Mouse (Mus musculus) hindbrain, postnatal 0 days (tissue): ENCODE measurements at regions not wholly inside any gene's neighbourhood (a gene's known extent, or its start where the extent isn't known, plus 50 kb on each side); places are given as distances from the start of the nearest gene placed in this dataset.

Source experiments
- ATAC-seq: fragments of 200-750 bp; cut with Nextera tagmentation; 2 replicates; pipeline ENCODE4 v1.8.0; 2017; ENCODE audit warnings: mild to moderate bottlenecking, moderate TSS enrichment, moderate library complexity
- DNase-seq: peaks from one replicate; pipeline ENCODE4 v3.0.0-alpha.2; 2015; ENCODE audit warnings: low spot score
- H3K27ac ChIP-seq: fragments of 300-500 bp; sonication (generic); 2 replicates; pipeline ENCODE4 v1.5.1; 2014; ENCODE audit warnings: mild to moderate bottlenecking
- H3K27me3 ChIP-seq: fragments of 300-500 bp; sonication (generic); 2 replicates; pipeline ENCODE4 v1.6.1; 2014; ENCODE audit warnings: low read length, mixed read lengths; ENCODE audit not compliant: insufficient read depth
- H3K36me3 ChIP-seq: fragments of 300-500 bp; sonication (generic); 2 replicates; pipeline ENCODE4 v1.6.1; 2014; ENCODE audit warnings: low read length, mixed read lengths; ENCODE audit not compliant: insufficient read depth
- H3K4me1 ChIP-seq: fragments of 300-500 bp; sonication (generic); 2 replicates; pipeline ENCODE4 v1.6.1; 2014; ENCODE audit warnings: antibody characterized with exemption, low read length, mixed read lengths; ENCODE audit not compliant: insufficient read depth
- H3K4me2 ChIP-seq: fragments of 300-500 bp; sonication (generic); 2 replicates; pipeline ENCODE4 v1.6.1; 2014; ENCODE audit warnings: low read depth, mild to moderate bottlenecking, low read length, moderate library complexity, mixed read lengths
- H3K4me3 ChIP-seq: fragments of 300-500 bp; sonication (generic); 2 replicates; pipeline ENCODE4 v1.5.1; 2014; ENCODE audit warnings: low read length
- H3K9ac ChIP-seq: fragments of 300-500 bp; sonication (generic); replicated peaks from 2 replicates; pipeline ENCODE4 v1.6.1; 2014; ENCODE audit warnings: mild to moderate bottlenecking, low read length, moderate library complexity, mixed read lengths
- H3K9me3 ChIP-seq: fragments of 300-500 bp; sonication (generic); 2 replicates; pipeline ENCODE4 v1.6.1; 2016; ENCODE audit warnings: low read length, mixed read lengths
- CTCF ChIP-seq: IDR thresholded peaks from 2 replicates; pipeline ENCODE4 v1.5.1; 2016; ENCODE audit warnings: antibody characterized with exemption, control low read depth, low read depth
- WGBS: fragments of 180-500 bp; shearing (Covaris S2); extraction: QIAGEN DNeasy Blood & Tissue Kit; methylation state at CpG from one replicate; pipeline ENCODE4 v1.1.7; 2014; 5-methylcytosine and 5-hydroxymethylcytosine counted together

DNA sequence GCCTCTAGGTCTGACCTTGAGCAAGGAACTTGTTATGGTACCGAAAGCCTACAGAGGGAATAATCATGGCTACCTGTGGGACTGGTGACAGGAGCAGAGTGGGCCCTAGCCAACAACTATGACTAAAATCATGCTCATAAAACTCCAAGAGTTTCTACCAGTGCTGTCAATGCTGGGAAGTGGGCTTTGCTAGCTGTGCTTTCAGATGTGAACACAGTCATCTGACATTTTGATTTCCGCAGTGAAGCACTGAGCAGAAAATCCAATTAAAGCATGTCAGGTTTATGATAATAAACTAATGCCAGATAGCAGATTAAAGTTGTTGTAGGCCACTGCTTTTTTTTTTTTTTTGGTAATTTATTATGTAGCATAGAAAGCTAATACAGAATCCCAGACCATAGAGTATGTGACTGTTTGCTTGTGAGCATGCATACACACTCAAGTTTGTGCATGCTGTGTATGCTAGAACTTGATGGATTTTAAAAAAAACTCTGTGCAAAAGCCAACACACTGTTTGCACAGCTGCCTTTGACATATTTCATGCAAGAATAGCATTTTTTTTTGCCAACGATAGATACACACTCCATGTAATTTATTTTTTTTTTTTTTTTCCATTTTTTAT, 138.0 kb upstream of the Usp25 start:
- TF ChIP-seq CTCF = no peak
- DNase-seq (peak; percentile 13), ATAC-seq (no peak)
- no peak overlapping the region for H3K4me2 ChIP-seq
- no peaks in the 10 kb centered on the region for H3K4me1 ChIP-seq
- H3K9me3 ChIP-seq = no peaks in the 10 kb centered on the region
- 61% methylated on average over 3 of the region's 3 CpGs for WGBS
- no peaks in the 10 kb centered on the region for H3K36me3 ChIP-seq
- no peaks in the 10 kb centered on the region for H3K27me3 ChIP-seq
- no peak overlapping the region for H3K4me3 ChIP-seq
- H3K27ac ChIP-seq = no peak overlapping the region
- H3K9ac ChIP-seq = no peak overlapping the region

DNA sequence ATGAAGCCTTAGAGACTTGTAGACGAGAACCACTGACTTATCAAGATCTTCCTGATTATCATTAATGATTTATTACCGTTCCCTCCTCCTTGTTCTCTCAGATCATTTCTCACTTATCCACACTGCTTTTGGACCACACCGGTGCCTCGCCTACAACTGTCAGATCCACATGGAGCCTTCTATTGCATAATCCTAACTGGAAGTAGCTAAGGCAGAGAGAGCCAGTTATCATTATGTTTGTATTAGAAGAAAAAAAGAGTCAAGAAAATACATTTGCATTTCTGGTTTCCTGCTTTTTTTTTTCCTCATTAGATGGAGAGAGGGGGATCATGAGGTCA, 147.1 kb upstream of the Usp25 start:
- Histone ChIP-seq H3K27me3 (no peaks in the 10 kb centered on the region), H3K4me2 (peak overlapping the region; percentile 52), H3K4me3 (no peak overlapping the region), H3K9ac (no peak overlapping the region), H3K4me1 (0 out of 2 replicates have a peak, but pooled peaks cover 2% of the 10 kb centered on the region), H3K9me3 (no peaks in the 10 kb centered on the region), H3K27ac (no peak overlapping the region), H3K36me3 (no peaks in the 10 kb centered on the region)
- DNase-seq = no peak
- peak; percentile 43 for ATAC-seq
- WGBS = 37% methylated on average over 4 of the region's 4 CpGs
- no peak for TF ChIP-seq CTCF

DNA sequence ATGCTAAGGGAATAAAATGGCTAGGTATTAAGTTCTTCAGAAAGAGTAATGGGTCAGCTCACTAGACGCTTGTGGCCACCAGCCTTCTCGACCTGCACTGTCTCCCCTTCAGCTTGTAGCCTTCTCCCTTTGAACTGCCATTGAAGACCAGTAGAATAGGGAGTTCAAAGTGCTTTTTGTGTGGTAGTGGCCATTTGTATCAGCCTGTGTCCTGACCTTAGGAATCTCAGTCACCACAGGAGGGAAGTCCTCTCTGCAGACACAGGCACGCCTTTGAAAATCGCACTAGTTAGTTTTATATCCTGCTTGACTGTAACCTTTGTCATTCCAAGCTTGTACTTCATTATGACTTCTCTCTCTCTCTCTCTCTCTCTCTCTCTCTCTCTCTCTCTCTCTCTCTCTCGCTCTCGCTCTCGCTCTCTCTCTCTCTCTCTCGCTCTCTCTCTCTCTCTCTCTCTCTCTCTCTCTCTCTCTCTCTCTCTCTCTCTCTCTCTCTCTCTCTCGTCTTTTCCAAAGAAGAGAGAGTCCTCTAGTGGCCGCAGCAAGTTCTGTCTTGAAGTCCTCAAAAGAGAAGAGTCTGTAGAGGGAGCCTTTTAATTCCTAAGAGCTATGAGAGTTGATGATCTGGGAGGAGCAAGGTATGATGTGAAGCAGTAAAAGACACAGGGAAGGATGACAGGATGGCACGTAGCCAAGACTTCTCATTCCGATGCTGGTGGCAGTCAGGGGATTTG, 147.6 kb upstream of the Usp25 start:
- H3K27me3 ChIP-seq = no peaks in the 10 kb centered on the region
- H3K4me2 ChIP-seq = peak overlapping the region; percentile 52
- 20% methylated on average over 7 of the region's 12 CpGs for WGBS
- H3K4me1 ChIP-seq = 0 out of 2 replicates have a peak, but pooled peaks cover 2% of the 10 kb centered on the region
- TF ChIP-seq CTCF = peak; percentile 78
- H3K4me3 ChIP-seq = peak overlapping the region; percentile 17
- no peaks in the 10 kb centered on the region for H3K36me3 ChIP-seq
- H3K27ac ChIP-seq = no peak overlapping the region
- peak; percentile 91 for ATAC-seq
- H3K9me3 ChIP-seq = no peaks in the 10 kb centered on the region
- DNase-seq = peak; percentile 86
- H3K9ac ChIP-seq = no peak overlapping the region

DNA sequence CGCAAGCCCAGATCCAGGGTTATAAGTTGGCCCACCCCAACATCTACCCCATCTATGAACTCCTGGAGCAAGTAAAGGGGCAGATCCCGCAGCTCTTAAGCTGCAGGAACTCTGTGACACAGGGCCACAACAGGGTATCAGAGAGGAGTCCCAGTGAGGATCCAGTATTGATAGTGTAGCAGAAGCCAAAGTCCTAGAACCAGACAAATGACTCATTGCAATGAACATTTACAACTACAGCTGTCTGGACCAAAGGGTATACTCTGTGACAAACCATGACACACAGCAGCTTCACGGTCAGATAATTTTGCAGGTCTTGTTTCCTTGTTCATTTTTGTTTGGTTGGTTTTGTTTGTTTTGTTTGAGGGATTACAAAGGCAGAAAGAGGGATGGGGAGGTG, 149.1 kb upstream of the Usp25 start:
- ATAC-seq (no peak), DNase-seq (no peak)
- Histone ChIP-seq H3K36me3 (no peaks in the 10 kb centered on the region), H3K9me3 (no peaks in the 10 kb centered on the region), H3K4me3 (no peak overlapping the region), H3K27ac (no peak overlapping the region), H3K9ac (no peak overlapping the region), H3K27me3 (no peaks in the 10 kb centered on the region), H3K4me1 (0 out of 2 replicates have a peak, but pooled peaks cover 2% of the 10 kb centered on the region), H3K4me2 (no peak overlapping the region)
- TF ChIP-seq CTCF = no peak
- 93% methylated on average over 3 of the region's 3 CpGs for WGBS

DNA sequence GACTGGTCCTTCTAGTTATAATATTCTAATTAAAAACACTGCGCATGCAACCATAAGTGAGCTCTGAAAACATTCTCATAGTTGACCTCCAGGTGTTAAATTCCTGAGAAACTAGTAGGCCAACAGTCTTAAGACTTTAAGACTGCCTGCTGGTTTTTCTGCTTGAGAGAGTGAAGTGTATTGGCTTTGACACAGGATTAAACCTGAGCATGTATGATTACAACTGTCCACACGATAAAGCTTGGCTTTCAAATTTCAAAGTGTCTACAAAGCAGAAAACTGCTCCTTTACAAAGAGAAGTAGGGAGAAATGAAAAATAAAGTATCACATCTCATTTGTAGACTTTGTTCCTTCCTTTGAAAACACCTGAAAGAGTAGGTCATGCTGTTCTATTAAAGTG, 157.7 kb upstream of the Usp25 start:
- H3K4me2 ChIP-seq = no peak overlapping the region
- H3K9me3 ChIP-seq = no peaks in the 10 kb centered on the region
- DNase-seq = no peak
- no peak overlapping the region for H3K9ac ChIP-seq
- H3K27ac ChIP-seq = no peak overlapping the region
- no peak overlapping the region for H3K4me3 ChIP-seq
- H3K4me1 ChIP-seq = no peaks in the 10 kb centered on the region
- no peak for TF ChIP-seq CTCF
- ATAC-seq = no peak
- no peaks in the 10 kb centered on the region for H3K27me3 ChIP-seq
- no peaks in the 10 kb centered on the region for H3K36me3 ChIP-seq
- 80% methylated on average over 2 of the region's 2 CpGs for WGBS

DNA sequence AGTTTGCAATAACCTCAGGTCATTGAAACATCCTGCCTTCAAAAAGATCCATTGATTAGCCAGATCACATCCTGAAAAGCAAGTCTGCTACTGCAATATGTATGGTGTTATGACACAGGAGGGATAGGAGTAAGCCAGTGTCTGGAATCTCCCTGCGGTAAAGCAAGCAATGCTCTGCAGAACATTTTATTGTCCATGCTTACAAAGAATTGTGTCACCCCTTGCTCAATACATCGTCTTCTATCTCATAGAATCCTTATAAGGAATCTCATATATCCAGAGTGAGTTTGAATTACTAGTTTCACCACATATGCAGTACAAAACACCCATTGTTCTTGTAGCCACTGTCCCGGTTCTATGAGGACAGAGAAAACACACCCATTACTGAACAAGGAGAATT, 162.1 kb upstream of the Usp25 start:
- DNase-seq (no peak), ATAC-seq (no peak)
- H3K27me3 ChIP-seq = no peaks in the 10 kb centered on the region
- no peak for TF ChIP-seq CTCF
- no peaks in the 10 kb centered on the region for H3K36me3 ChIP-seq
- no peak overlapping the region for H3K4me3 ChIP-seq
- H3K9ac ChIP-seq = no peak overlapping the region
- H3K4me2 ChIP-seq = no peak overlapping the region
- WGBS = 70% methylated on average over 3 of the region's 3 CpGs
- no peaks in the 10 kb centered on the region for H3K9me3 ChIP-seq
- H3K27ac ChIP-seq = no peak overlapping the region
- H3K4me1 ChIP-seq = no peaks in the 10 kb centered on the region

DNA sequence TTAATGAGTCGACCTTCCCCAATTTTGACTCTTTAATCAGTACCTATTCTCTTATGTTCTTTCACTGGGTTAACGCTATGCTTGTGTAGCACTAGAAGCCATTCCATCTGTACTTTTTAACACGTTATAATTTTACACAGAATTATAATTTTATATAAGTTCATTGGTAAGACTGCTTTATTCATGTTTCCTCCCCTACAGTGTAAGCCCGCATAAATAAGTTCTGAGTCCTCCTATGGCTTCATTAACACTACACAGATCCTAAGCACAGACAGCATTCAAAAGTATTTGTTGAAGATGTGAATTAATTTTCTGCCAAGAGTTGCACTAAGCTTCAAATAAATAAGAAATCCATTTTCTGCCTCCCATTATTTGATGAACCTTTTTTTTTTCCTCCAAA, 176.1 kb upstream of the Usp25 start:
- H3K27me3 ChIP-seq = no peaks in the 10 kb centered on the region
- WGBS = 86% methylated on average over 4 of the region's 4 CpGs
- no peak overlapping the region for H3K4me2 ChIP-seq
- no peaks in the 10 kb centered on the region for H3K36me3 ChIP-seq
- H3K4me1 ChIP-seq = no peaks in the 10 kb centered on the region
- no peak overlapping the region for H3K4me3 ChIP-seq
- DNase-seq (no peak), ATAC-seq (no peak)
- no peaks in the 10 kb centered on the region for H3K9me3 ChIP-seq
- no peak overlapping the region for H3K27ac ChIP-seq
- no peak for TF ChIP-seq CTCF
- no peak overlapping the region for H3K9ac ChIP-seq
